Mouse (Mus musculus) CD8-positive naive resting alpha-beta T cell, adult 2 months (primary cell): Measurements from ENCODE around the gene Akt2.
A peak's percentile ranks its signal among the peaks of the same experiment; 100 is the strongest.

Experiments used
- DNase-seq, 2 experiments: peaks; one replicate each; pipeline ENCODE4 v3.0.0; 2022; ENCODE audit warnings: low read depth in 2 of 2, low spot score in 2 of 2

The Akt2 gene

DNA sequence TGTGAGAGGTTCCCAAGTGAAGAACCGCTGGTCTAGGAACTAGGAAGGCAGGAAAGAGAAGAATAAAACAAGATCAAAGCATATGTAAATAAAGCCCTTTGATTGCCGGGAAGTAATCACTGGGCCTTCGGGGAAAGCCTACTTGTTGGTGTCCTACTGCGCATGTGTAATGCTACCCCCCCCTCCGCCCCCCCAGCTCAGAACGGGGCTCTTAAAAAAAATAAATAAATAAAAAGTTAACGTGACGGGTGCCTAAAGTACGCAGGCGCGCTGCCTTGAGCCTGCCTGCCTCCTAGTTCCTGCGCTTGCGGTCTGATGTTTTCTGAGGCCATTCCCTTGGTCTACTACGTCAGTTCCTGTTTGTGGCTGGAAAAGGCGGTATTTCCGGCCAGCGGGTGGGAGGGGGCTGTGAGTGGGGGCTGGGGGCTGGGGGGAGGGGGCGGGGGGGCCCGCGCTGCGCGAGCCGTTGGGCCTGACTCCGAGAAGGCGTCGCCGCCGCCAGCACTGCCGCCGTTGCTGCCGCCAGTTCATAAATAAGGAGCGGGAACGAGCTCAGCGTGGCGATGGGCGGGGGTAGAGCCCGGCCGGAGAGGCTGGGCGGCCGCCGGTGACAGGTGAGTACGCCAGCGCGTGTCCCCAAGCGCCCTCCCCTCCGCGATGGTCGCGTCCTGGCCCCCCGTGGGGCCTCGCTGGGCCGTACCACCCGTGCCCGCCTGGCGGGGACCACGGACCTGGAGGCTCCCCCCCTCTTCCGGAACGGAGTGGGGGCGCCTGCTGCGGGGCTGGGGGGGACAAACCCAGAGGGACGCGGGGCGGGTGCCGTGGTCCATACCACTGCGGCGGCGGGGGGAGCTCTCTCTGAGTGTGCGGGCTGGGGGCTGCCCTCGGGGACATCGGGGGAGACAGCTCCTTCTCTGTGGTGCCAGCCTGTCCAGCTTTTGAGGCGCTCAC, at the start of gene Akt2:
TSS of gene Akt2 (plus strand) at position 287 of the 951 bp plus-strand sequence.
- DNase-seq = peak; percentile 94

DNA sequence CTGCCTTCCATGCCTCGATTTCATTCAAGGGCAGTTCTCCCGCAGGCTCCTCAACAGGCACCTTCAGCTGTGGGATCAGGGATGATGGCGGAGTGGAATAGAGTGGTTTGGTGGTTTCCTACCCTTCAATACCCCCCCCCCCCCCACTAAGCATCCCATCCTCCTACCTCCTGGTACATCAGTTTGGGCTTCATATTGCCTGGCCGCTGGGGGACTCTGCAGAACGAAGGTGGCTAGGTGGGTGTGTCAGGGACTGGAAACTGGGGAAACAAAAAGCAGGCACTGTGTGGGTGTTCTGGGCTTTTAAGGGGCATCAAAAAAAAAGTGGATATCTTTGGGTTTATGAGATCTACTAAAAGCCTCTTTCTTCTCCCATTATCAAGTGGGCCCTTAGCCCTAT, 49.4 kb upstream of the Akt2 start:
- DNase-seq = no peak

DNA sequence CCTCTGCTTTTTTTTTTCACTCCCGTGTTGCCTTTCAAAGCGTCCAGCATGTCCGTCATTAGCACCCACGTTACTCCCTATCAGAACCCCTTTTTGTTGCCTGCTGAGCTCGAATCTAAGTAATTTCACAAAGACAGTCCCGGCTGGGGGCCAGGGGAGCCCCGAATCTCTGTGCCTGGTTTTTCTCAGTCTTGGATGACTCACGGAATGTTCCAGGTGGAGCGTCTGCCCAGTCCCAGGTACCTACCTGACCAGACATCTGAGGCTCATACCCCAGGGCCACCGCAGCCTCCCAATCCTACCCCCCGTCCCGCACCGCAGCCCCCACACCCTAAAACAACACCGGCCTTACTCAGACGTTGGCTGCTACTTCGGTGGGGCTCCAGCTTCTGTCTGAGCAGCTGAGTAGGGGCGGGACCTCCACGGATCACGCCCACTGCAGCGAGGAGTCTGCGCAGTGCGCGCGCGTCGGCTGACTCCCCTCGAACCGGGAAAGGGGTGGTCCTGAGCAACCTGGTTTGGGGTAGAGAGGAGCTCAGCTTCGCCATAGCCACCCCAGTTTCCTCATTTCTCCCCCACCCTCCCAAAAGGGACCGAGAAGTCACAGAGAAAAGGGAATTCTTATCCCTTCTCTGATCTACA, 48.8 kb upstream of the Akt2 start:
- peak; percentile 77 to 91 for DNase-seq

DNA sequence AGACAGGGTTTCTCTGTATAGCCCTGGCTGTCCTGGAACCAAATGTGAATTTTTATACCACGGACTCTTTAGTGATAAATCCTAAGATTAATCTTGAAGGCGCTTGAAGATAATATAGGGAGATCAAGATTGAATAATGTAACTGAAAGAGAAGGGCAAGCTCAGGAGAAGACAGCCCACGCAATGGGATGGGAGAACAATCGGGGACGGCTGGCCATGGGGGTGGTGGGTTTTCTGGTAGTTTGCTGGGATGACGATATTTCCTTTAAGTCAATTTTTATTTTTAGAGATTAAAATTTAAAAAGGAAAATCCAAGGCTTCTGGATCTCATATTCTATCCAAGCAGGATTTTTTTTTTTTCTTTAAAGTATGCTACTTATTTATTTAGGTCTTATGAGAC, 48.3 kb upstream of the Akt2 start:
- no peak for DNase-seq

DNA sequence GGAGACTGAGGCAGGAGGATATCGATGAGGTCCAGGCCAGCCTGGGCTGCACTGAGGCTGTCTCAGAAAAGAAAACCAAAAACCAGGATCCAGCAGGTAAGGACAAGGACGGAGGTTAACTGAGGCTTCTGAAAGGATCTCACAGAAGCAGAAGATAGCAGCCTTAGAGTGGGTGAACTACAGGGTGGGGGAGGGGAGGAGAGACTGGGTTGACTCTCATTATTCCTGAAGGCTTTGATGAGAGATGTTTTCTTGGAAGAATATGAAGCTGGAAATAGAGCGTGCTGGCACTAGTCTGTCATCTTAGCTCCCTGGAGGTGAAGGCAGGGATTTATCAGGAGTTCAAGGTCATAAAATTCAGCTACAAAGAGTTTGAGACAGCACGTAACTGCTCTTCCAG, 47.5 kb upstream of the Akt2 start:
- no peak for DNase-seq

DNA sequence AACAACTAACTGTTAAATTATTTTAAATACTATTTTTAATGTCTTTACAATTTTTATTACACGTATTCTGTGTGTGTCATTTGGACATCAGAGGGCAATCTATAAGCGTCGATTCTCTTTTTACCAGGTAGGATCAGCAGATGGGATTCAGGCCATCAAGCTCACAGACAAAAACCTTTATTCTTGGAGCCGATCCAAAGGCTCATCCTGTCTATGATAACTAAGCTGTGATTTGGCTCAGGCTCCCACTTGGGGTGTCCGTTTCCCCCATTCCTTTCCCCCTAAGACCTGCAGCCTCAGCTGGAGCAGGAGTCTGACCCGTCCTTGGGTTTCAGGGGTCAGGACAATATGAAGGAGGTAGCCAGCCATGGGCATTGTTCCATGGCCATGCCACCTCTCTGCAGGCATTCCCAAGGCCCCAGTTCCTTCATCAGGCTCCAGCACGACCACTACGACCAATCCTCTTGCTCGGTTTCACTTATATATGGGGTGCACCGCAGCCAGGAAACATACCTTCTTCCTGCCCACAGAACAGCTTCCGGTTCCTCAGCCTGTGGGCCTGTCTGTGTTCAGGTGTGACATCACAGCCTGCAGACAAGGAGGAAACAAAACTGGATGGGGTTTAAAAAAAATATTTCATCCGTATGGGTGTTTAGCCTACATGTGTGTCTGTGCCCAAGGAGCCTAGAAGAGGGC, 46.5 kb upstream of the Akt2 start:
- DNase-seq = peak; percentile 69 to 72

DNA sequence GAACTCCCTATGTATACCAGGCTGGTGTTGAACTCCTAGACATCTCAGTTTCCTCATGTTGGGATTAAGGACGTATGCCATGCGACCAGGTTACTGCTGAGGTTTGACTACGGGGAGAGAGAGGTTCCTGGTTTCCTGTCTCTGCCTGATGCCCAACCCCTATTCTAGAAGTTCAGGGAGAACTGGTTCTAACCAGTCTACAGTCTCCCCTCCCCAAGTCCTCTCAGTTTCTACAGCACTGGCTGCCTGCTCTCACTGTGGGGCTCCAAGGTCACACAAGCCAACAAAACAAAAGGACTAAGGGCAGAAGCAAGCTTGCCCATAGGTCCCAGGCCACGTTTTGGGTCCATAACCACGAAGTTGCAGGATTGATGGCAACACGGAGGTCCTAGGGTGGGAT, 41.8 kb upstream of the Akt2 start:
- no peak for DNase-seq

DNA sequence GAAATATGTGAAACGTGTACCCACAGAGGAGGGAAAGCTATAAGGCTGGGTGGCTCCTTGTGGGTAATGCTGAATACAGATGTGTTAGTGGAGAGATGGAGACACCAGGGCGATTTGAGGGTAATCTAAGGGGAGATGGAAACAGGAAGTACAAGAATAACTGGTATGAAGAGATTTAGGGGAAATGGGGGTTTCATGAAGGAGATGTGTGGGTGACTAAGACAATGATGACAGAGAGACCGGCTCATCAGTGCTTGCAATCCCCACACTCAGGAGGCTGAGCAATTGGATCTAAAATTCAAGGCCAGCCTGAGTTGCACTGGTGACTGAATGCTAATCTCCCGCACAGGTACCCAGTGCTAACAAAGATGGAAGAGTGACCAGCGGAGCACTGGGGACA, 39.3 kb upstream of the Akt2 start:
- DNase-seq = no peak

DNA sequence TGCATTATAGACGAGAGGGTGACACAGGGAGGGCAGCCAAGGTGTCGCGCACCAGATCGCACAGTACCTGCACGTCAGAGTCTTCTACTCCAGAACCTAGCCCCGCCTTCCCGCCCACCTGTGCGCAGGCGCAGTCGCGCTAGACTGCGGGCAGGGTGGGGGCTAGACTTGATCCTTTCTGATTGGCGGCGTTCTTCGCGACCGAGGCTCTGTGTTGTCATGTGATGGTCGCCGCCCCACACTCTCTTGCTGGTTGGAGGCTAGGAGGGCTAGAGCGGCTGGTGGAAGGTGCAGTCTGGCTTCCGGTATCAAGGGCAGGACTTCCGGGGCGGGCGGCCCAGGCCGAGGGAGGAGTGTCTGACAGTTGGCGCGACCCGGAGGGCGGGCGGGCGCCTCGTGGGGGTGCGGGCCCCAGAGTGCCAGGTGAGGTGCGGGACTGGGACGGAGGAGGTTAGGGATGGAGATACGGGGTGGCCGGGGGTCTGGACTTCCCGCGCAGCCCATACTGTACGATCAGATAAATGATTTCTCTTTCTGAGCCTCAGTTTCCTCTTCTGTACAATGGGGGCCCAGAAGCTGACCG, 38.3 kb upstream of the Akt2 start, which contains the start of the genes Pld3 and 2310022A10Rik:
TSS of gene Pld3 (minus strand) at position 288 of the 583 bp plus-strand sequence.
TSS of gene 2310022A10Rik (plus strand) at position 303 of the 583 bp plus-strand sequence.
- DNase-seq = peak; percentile 94 to 95

DNA sequence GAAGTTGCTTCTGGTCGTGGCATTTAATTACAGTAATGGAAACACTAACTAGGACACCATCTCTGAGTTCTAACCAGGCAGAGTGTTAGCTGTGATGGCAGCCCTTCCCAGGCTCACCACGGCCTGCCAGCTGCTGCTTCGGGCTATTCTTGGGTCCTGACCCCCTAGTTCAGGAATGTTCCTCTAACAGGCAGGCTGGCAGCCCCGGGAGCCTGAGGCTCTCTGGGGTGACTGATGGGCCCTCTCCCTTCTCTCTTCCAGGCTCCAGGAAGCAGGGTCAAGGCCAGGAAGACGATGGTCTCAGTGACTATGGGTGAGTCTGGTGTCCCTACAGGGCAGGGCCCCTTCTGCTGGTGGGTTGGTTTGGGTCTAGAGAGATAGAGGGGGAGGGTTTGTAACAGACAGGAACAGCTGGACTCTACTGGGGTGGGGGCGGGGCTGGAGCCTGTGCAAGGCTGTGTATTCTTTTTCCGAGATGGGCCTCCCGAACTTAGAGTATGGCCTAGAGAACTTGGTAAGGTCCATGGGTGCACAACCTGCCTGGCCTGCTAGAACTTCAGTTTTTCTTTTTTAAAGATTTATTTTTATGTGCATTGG, 31.0 kb upstream of the Akt2 start:
- no peak for DNase-seq

DNA sequence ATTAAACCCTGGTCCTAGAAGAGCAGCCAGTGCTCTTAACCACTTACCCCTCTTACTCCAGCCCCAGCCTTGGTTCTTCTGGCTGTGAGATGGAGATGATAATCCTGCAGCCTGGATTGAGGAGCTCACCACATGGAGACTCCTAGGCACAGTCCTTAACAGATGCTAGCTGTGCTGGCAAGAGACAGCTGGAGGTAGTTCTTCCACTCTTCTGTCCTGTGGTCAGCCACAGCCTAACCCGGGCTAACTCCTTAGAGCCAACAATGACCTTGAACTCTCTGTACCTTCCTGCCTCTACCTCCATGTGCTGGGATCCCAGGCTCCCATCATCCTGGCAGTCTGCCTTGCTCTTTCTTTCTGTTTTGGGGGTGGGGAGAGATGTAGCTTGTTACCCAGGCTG, 30.4 kb upstream of the Akt2 start:
- DNase-seq = no peak

DNA sequence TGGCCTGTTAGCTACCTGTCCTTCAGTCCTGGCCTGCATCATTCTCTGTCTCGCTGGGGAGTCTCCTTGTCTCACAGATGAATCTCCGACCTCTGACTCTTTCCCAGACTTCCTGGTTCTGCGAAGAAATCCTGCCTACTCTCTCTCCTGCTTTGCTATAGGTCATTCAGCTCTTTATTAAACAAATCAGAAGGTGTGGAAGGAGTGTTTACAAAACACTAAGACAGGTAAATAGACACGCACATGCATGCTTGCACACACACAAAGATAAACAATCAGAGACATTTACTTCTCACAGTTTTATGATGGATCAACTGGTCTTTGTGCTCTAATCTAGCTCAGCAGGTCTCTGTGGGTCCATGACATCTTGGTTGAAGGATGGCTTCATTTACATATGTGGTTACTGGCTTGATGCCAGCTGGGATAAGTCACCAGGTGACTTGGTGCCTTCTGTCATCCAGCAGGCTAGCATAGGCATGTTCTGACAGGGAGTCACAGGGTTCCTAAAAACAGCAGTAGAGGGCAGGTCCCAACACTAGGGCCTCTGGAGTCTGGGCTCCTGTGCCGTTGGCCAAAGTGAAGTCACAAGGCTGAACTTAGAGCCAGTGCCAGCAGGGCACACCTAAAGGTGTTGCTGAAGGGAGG, 21.6 kb upstream of the Akt2 start:
- DNase-seq = no peak

DNA sequence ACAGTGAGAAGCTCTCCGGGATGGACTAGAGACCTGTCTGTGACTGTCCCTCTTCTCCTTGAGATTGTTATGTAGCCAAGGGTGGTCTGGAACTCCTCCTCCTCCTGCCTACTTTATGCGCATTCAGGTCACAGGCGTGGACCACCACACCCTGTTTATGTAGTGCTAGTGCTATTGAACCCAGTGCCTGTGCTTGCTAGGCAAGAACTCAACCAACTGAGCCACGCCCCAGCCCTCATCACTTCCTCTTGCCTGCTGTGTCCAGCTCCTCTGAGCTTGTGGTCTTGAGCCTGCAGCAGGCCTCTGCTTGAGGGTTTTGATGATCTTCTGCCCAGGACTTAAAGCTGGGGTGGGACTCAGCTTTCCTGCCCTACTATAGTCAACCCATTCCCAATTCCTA, 19.2 kb upstream of the Akt2 start:
- no peak for DNase-seq

DNA sequence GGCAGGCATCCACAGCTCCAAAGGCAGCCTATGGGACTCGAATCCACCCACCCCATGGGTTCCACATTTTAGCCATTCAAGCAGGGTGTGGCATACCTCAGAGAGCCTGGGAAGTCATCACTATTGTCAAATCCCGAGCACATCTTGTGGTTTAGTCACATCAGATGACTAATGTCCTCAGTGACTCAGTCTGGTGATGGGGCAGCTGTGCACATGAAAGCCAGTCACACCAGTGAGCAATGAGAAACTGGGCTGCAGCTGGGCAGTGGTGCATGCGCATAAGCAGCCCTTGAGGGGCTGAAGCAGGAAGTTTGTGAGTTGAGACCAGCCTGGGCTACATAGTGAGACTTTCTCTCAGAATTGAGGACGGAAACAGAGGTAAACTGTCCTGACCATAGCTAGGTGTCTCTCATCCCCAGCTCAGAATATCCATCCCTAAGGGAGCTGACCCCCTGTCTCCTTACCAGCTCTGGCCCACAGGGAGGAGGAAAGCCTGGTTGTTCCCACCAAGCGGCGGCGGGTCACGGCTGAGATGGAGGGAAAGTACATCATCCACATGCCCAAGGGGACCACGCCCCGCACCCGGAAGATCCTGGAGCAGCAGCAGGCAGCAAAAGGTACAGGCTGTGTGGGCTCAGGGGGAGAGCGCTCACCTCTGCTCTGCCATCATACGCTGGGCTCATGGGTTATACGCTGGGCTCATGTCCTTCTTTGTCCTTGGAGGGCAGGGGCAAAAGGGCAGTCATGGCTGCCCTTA, 17.1 kb upstream of the Akt2 start:
- no peak for DNase-seq

DNA sequence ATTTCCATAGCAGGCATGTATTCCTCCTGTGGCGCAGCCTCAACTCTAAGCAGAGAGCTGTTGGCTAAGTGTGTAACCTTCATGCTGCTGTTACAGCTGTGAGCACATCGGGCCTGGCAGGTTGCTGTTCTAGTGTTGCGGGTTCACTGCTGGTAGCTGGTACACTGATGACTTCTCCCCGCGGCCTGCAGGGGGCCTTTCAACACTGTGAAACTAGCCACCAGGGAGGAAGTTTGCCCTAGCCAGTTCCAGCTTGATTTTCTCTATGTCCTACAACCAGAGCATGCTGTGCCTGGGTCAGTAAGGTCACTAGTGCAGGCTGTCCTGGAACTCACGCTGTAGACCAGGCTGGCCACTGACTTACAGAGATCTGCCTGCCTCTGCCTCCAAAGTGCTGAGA, 14.4 kb upstream of the Akt2 start:
- DNase-seq = peak; percentile 36 to 61

DNA sequence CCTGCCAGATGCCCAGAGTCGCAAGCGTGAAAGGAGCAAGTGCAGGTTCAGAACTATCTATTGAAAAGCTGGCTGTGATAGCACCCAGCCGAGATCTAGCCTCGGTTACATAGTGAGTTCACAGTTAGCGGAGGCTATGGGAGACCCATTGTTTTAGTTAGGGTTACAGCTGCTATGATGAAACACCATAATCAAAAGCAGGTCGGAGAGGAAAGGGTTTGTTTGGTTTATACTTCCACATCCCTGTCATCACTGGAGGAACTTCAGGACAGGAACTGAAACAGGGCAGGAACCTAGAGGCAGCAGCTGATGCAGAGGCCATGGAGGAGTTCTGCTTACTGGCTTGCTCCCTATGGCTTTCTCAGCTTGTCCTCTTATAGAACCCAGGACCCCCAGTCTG, 13.8 kb upstream of the Akt2 start:
- no peak for DNase-seq

DNA sequence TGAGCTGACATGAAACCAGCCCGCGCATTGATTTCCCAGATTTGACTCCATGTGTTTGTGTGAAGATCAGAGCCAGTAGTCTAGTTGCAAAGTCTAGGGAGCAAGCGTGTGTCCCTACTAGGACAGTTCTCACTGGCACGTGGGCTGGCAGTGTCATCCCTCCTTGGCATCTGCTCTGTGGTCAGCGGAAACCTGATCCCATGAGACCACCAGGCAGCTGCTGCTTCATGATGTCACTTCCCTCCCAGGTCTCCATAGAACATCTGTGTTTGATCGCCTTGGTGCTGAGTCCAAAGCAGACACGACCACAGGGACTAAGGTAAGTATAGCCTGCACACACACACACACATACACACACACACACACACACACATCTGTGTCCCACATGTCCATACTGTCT, 12.9 kb upstream of the Akt2 start:
- DNase-seq = no peak

DNA sequence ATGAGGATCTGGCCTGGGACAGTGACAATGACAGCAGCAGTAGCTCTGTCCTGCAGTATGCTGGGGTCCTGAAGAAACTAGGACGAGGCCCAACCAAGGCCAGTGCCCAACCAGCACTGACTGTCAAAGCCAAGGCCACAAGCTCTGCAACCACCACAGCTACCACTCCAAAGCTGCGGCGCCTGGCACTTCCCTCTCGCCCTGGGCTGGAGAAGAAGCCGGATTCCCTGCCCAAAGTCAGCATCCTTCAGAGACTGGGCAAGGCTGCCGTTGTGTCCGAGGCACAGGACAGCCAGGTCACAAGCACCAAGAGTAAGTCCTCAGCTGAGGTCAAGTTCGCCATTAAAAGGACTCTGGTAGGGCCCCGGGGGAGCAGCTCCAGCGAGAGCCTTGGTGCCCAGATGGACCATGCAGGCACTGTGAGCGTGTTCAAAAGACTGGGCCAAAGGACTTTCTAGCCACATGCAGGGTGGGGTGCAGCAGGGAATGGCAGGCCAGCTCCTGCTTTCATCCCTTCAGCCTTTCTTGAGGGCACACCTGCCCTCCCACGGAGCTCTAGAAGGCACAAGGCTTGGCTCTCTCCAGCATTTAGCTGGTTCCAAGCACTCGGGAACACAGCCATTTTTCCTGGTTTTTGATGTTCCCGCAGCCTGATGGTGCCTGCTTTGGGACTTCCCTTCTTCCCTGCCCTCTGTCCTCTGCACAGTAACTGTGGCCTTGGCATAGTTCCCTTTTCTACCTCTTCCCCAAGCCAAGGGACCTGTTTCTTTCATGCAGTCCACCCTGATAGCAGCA, 10.8 kb upstream of the Akt2 start:
- no peak for DNase-seq

DNA sequence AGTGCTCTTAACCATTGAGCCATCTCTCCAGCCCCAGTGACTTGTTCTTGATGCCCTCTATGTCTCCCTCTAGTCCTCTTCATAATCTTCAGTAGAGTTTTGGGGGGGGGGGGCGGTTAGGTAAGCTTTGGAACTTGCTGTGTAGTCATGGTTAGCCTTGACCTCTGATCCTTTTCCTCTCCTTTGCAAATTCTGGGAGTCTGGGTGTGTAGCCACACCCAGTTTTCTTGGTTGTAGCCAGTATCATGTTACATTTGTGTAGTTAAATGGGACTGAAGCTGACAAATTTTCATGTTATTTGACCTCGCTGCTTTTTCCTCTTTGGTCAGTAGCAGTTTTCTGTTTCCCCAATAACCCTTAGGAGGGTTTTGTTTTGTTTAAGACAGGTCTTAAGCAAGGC, 4.5 kb upstream of the Akt2 start:
- no peak for DNase-seq
